Mouse (Mus musculus) thymus, postnatal 10 days (tissue): ENCODE data around the gene 5730522E02Rik.

Experiments used
- DNase-seq, 2 experiments: peaks; one replicate each; pipeline ENCODE4 v3.0.0; 2021; ENCODE audit warnings: low spot score in 2 of 2

The 5730522E02Rik gene

DNA sequence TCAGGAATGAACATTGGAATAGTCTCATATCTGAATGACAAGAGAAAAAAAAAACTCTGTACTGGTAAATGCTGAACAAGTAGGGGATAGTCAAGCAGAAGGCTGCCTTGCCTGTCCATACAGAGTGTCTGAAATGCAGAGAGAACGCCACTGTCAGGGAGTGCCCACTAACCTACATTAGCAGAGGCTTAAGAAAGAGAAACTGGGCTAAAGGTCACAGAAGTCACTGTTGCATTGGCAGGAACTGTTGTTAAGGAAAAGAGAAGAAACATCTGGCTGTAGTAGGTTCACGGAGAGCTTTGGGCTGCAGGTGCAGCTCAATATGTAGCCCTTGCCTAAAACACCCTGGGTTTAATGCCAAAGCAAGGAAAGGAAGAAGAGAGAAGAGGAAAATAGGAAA, 82.2 kb downstream of the 5730522E02Rik start:
- no peak for DNase-seq

DNA sequence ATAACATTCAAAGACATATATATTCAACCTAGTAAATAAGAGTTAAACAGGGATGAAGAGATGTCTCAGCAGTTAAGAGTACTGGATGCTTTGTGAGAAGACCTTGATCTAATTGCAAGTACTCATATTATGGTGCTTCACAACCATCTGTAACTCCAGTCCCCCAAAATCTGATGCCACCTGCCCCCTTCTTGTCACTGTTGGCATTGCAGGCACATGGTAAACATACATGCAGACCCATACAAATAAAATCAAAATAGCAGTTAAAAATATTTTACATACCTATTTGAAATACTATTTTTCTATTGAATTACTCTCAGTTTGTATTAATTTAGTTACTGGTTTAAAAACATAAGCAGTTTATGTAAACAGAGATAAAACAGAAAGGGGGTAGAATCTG, 84.6 kb downstream of the 5730522E02Rik start:
- no peak for DNase-seq

DNA sequence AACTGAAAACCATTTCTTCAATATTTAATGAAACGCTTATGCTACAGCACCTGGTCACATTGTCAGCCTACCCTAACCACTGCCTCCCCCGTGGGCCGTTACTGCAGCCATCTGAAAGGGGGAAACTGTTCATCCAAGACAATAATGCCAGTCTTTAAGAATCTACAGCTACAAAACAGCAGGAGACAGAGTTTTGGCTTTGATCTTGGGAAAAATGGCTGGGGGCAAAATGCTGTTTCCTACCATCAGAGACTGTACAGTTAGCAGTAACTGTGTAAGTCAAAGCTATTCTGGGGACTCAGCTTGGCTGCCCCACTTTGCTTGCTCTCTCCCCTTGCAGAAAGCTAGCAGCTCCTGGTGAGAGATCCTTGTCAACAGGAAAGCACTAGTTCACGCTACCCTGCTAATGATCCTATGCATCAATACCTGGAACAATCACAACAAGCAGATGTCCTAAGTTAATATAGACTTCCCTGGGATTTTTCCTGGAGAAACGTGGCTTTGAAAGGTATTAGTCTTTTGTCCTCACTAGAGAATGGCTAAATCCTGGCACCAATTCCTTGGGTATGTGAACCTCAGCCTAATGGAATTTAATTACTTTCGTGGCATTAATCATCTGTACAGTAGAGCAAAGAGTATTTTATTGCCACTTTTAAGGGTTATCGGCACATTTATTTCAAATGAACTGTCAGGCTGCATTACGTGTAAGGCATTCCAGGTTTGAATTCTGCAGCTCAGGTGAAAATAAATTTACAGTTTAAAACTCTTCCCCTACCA, 89.6 kb downstream of the 5730522E02Rik start:
- no peak for DNase-seq

DNA sequence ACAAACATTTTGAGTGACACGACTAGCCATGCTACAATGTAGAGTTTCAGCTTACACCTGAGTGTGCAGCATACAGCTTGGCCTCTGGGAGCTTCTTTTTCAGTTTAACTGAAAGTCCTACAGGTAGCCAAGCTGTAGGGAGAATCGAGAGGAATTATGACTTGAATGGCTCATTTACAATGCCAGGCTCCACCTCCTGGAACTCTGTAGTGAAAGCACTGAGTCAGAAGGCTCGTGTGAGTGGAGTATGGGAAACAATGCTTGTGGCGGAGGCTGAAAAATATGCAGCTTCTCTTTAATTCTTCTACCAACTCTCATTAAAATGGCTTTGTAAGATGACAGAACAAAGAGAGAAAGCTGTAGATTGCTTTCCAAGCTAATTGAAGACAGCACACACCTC, 92.9 kb downstream of the 5730522E02Rik start:
- no peak for DNase-seq

DNA sequence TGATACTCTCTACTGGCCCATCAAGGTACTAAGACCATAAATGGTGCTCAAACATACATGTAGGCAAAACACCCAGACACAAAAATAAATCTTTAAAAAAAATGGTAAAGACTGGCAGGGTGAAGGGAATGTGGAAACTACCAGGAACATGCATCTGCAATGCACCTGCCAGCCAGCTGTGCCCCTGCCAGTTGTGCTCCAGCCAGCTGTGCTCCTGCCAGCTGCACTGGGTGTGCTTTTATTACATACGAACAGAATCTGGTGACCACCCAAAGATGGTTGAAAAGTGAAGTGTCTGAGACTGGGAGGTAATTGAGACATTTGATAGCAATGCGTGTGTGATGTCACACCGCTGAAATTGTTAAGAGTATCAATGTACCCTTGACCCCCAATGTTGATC, 98.4 kb downstream of the 5730522E02Rik start:
- no peak for DNase-seq

DNA sequence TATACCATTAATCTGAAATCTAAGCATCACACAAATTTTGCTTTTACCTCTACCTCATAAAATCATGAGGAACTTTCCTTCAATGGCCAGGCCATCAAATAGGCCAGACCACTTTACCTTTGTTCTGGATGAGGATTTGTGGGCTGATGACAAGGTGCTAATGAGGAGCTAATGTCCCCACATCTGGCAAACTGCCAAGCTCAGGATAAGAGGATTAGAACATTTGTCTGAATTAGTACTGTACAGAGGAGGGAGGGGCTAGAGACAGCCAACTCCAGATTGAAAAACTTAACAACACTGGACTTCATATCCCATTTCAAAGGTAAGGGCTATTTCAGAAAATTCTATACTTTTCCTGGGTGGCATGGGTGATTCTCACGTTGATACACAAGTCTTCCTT, 101.9 kb downstream of the 5730522E02Rik start:
- DNase-seq, result no peak

DNA sequence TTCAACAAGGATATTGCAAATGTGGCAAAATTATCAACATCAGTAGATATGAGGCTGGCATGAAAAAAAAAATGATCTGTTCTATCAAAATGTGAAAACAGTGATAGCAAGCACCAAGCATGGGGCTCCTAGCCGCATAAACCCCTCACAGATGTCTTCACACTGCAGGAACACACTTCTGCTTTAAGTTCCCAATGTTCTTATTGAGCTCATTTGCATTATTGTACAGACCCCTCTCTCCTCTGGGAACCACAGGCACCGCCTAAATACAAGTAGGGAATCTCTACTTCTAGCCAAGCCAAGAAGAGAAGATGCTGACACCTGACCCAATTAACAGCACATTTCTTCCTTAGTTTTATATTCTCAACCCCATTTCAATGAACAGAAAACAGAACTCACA, 105.9 kb downstream of the 5730522E02Rik start:
- DNase-seq, result no peak

DNA sequence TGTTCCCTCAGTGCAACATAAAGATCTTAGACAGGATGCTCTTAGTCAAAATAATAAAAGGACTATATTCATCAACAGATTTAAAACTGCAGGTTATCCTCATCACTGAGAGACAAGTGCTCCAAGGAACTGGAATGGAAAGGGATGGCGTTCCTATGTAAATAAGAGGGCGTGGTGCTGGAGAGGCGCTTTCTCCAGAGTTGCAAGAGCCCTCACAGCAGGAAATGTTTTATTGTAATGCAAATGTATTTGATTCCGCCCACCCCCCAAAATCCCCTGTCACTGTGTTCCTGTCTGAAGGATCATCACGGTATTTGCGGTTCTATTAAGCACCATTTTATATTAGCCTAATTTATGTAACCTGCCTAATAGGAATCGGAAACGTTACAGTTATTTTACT, 106.9 kb downstream of the 5730522E02Rik start:
- DNase-seq, result no peak

DNA sequence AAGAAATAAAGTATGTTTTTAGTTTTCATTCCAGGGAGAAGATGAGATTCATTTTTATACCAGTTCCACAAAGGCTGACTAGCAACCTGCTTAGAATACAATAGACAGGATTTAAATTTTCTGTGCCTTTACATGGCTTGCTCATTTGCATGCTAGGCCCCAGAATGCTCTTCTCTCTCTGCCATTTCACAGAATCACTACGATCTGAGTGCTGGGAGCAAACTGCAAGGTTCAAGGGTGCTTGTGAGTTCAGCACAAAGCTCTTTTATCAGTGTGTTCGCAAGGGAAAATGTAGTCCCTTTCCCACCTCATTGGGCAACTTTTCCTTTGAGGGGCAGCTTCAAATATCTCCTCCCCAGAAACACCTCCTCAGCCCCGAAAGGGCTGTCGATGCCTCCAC, 107.7 kb downstream of the 5730522E02Rik start:
- no peak for DNase-seq

DNA sequence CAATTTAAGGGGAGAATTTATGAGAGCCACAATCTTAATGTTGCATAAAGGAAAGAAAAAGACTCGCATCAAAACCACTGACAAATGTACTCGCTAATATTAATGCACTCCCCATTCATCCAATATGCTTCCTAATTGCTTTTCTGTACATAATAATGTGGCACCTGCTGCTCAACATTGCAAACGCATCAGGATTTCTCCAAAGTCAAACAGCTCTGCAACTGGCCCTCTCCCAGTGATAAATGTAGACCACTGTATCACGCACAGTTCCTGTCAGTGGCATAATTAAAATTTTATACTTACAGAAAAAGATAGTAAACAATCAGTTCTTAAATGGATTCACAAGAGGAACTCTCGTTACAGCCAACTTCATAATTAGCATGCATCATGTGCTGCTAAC, 110.5 kb downstream of the 5730522E02Rik start:
- no peak for DNase-seq

DNA sequence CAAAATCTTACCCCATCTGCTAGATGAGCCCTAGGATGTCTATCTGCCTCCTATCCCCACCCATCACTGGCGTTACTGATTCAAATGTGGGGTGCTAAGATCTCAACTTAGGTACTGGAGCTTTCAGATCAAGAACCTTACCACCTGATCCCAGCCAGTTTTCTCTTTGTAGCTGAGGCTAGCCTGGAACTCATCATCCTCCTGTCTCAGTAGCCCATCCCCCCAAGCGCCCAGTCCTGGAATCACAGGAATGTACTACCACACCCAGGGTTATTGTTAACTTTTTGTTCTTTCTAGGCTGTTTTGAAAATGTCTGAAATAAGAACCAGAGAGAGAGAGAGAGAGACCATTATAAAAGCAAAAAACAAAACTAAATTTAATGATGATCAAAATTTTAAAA, 111.6 kb downstream of the 5730522E02Rik start:
- no peak for DNase-seq

DNA sequence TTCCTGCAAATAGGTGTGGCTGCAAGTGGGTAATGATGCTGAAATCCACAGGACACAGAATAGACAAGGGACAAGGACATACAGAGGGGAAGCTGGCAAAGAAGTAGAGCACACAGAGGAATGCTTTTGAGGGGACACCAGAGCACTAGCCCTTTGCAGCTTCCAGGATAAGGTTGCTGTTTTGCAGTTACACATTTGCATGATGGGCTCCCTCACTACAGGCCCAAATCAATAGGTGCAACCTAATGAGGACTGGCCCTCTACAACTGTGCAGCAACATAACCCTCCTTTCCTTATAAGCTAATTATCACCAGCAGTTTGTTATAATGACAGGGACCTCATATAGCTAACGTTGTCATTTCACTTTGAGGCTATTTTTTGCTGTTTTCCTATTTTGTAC, 114.5 kb downstream of the 5730522E02Rik start:
- DNase-seq, result no peak

DNA sequence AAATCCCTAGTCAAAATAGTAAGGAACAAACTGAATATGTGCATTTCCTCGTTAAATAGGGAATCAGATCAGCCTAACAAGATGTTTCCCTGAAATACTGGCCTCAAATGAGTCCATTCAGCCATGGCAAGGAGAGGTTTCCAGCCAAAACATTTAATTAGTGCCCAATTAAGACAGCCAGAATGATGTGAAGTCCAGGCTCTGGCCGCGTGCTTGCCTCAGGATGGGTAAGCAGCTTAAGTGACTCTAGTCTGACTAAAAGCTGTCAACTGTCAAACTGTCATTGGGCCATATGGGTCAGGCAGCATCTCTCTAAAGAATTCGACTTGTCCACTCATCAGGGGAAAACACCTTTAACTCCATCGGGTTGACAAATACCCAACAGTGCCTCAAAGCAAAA, 121.6 kb downstream of the 5730522E02Rik start:
- DNase-seq, result no peak

DNA sequence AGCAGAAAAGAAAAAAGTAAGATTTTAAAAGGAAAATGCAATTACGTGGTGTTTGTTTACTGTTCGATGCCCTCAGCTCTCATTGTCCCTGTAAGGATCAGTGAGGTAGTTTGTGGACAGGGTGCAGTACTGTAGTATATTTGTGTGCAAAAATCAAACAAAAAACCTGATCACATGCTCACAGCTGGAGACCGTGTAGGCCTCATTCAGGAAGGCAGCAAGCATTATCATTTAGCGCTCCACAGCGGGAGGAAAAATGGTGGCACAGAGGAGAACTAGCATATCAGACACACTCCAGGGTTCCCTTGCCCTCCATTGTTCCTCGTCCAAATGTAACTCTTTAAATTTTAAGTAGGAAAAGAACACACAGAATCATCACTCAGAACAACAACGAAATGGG, 123.9 kb downstream of the 5730522E02Rik start:
- DNase-seq, result no peak

DNA sequence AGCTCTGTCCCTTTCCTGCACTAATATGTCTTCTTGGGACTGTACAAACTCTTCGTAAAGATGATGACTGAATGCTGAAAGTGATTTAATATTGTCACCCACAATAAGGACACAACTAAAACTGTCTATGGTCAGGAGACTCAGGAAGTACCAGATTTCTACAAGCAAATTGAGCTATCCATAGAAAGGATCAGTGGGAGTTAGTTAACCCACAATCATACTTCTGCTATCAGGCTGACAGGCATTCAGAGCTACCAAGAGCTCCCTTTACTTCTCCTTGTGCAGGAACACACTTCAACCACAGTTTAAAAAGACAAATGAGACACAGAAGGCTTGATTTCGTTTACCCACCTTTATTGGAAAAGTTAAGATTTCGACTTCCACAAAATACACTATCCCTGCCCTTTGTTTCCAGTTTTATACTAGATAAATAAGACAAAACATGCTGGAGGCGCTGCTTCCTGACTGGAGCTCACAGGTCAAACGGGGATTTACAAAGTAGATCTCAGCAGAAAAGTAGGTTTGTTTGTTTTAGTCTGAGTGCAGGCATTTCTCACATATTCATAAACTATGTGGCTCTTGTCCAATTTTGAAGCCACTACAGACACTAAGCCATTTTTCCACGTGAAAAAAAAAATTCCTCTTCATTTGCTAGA, 125.1 kb downstream of the 5730522E02Rik start:
- no peak for DNase-seq

DNA sequence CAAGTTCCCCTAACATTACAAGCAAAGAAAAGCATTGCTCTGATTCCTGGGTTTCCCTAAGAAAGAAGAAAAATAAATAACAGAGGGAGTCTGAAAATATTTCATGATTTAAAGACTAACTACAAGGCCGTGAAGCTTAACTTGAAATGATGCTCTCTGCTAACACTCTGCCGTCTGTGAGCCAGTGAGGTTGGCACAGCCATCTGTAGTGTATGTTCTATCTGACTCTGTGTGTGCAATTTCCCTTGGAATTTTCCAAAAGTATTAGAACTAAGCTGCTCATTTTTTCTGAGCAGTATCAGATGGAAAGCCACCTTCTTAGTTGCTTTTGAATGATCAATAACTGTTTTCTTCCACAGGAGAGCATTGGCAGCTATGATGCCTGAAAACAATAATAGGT, 134.2 kb downstream of the 5730522E02Rik start:
- no peak for DNase-seq

DNA sequence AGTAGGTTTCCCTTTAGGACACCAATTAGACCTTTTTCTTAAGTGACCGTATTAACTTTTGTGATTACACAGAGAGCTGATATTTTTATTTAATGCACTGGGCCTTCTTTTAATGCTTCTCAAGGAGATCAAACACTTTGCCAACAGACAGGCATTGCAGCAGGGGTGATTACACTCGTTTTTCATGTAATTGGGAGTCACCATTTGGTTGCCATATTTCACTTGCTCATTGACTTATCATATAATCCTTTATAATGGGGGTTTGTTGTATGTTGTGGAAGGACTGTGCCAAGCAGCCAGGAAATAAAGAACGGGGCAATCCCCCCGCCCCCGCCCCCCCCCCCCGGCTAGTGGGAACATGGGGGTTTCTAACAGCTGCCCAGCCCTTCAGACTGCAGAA, 135.0 kb downstream of the 5730522E02Rik start:
- DNase-seq, result no peak

DNA sequence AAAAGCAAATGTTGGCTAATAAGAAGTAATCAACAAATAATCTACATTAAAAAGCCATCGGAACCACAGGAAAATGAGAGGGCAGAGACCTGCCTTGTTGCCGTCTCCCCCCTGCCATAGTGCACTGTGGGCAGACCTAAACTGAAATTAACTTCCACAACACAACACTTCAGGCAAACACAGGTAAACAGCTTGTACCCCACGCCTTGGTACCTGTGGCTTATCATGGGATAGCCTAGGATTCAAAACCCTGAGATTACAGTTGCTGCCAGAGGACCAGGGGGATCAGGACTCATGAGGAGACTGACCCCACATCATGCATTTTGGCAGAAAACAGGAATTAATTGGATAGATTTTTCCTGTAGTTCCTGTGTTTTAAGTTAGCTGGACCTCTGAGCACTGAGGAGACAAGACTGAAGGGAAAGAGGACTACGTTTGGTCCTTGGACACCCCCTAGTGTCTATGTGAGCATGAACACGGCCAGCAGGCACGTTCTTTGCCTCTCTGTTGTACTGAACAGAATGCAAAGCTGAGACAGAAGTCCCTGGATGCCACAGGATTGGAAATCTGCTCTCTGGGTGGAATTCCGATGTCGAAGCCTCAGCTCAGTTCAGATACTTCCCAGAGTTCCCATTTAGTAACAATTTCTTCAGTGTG, 136.8 kb downstream of the 5730522E02Rik start:
- DNase-seq, result no peak

DNA sequence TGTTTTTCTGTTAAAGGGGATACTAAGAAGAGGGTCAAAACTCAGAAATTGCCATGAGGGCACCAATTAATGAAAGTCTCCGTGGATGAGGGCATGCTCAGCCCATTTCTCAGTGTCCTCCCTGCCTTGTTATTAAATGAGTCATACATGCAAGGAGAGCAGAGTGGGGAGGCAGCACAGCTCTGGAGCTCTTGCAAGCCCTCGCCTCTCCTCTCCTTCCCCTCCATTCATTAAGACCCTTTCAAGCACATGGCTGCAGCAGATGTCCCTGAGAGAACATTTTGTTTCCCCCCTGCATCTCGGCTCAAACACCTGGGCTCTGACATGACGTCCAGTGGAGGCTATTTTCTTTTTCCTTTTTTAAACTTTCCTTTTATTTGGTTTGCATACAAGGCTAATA, 138.5 kb downstream of the 5730522E02Rik start:
- no peak for DNase-seq

DNA sequence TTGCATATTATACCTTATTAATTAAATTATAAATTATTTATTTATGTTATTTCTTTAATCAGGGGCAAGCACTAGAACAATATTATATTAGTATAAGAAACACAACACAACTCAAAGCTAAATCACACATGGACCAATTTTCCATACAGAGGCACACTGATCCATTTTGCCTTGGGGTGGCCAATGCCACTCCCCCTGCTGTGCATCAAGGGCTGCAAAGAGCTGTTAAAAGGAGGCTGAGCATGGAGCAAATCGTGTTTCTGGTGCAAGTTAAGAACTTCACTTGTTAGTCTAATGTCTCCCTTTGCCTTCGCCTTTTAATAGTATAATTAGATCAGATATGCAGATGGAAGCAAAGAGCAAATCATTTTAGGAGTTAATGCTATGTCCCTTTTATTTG, 147.3 kb downstream of the 5730522E02Rik start:
- DNase-seq, result no peak

DNA sequence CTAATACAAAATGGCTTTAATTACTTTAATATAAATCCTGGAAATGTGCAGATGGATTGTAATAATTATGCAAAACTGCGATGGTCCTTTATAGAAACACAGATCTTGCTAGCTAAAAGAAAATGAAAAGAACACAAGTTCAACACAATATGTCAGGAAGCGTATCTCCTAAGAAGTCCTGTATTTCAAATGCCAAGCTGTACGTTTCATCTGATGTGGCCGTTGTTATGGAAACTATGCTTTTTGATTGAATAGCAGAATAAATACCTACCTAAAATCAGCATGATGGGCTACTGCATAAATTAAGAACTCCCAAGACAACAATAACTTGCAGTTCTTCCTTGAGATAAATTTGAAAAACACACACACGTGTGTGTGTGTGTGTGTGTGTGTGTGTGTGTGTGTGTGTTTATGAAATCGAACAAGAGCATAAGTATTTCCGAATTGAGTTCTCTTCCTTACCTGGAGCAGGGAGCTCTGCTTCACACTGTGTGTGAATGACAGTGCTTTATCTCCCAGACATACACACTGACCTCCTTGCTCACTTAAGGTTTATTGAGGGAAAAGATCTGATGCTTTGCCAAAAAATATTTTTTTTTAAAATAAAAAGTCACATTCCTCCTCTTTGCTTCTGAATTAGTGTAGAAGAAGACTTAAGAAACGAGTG, 149.0 kb downstream of the 5730522E02Rik start:
- no peak for DNase-seq

DNA sequence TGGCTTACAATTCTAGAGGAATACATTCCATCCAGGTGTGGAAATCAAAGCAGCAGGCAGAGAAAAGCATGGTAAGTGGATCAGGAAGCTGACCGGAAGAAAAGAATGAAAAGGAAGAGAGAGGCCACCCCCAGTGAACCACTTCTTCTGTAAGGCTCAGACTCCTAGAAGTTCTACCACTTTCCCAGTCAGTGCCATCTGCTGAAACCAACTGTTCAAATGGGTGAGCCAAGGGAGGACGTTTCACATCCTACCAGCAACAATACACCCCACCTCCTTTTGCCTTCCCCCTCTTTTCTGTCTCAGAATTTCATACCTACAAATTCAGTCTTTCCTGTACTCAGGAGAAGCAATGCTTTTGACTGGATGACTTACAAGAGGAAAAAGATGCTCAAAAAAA, 197.0 kb downstream of the 5730522E02Rik start:
- no peak for DNase-seq

DNA sequence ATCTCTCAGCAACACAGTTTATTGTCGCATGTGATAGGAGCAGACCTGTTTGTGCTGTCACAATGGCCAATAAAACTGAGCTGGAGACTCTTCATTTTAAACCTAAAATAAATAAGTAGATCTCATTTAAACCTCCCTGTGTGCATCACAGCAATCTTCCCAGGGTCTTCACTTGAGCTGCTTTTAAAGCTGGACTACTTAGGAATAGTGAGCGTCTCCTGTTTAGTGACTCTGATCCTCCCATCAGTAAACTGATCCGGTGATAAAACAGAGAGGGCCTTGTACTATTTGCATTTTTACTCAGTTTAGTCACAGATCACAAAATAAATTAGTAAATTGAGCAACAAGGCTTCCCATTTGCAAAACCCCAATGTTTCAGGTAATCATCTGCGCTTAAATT, 206.5 kb downstream of the 5730522E02Rik start:
- no peak for DNase-seq
